Mouse (Mus musculus) heart, embryonic 16.5 days (tissue): ENCODE data around the gene App. TPM values are rescaled to one million over a fixed set of nuclear protein-coding genes. Genes with fewer than 3 reads are reported as not detected.

Experiments used
- ATAC-seq: fragments of 200-750 bp; cut with Nextera tagmentation; replicated peaks from 2 replicates; pipeline ENCODE4 v1.8.0; 2017; ENCODE audit warnings: moderate number of reproducible peaks; ENCODE audit not compliant: insufficient read depth, low FRiP score; ENCODE audit errors: extremely low read depth
- H3K27ac ChIP-seq: fragments of 300-500 bp; sonication (generic); 2 replicates; pipeline ENCODE4 v1.5.1; 2014; ENCODE audit warnings: mild to moderate bottlenecking, low read length, control low read depth, moderate library complexity
- H3K27me3 ChIP-seq: fragments of 300-500 bp; sonication (generic); 2 replicates; pipeline ENCODE4 v1.6.1; 2014; ENCODE audit warnings: low read length, mixed read lengths; ENCODE audit not compliant: control insufficient read depth, insufficient read depth
- H3K36me3 ChIP-seq: fragments of 300-500 bp; sonication (generic); 2 replicates; pipeline ENCODE4 v1.6.1; 2014; ENCODE audit not compliant: control insufficient read depth, insufficient read depth
- H3K4me1 ChIP-seq: fragments of 300-500 bp; sonication (generic); 2 replicates; pipeline ENCODE4 v1.6.1; 2014; ENCODE audit warnings: low read length, mixed read lengths; ENCODE audit not compliant: control insufficient read depth, insufficient read depth
- H3K4me2 ChIP-seq: fragments of 300-500 bp; sonication (generic); 2 replicates; pipeline ENCODE4 v1.6.1; 2014; ENCODE audit warnings: low read depth, mild to moderate bottlenecking, control low read depth, low read length
- H3K4me3 ChIP-seq: fragments of 300-500 bp; sonication (generic); 2 replicates; pipeline ENCODE4 v1.5.1; 2014; ENCODE audit warnings: mild to moderate bottlenecking, control low read depth, low read length
- H3K9ac ChIP-seq: fragments of 300-500 bp; sonication (generic); 2 replicates; pipeline ENCODE4 v1.6.1; 2014; ENCODE audit warnings: low read length, control low read depth
- H3K9me3 ChIP-seq: fragments of 300-500 bp; sonication (generic); replicated peaks from 2 replicates; pipeline ENCODE4 v1.6.1; 2016; ENCODE audit warnings: low read length; ENCODE audit not compliant: control insufficient read depth
- WGBS: fragments of 180-500 bp; shearing (Covaris S2); extraction: QIAGEN DNeasy Blood & Tissue Kit; methylation state at CpG from one replicate; pipeline ENCODE4 v1.1.7; 2014; 5-methylcytosine and 5-hydroxymethylcytosine counted together
- polyA plus RNA-seq: library from polyadenylated mRNA; unstranded; fragments of >200 nt; fragmentation: Nextera tagmentation; extraction: Ambion mirVana; gene quantifications from 2 replicates; pipeline ENCODE4 v1.2.1, GENCODE M21; 2015

App gene
- polyA plus RNA-seq, 1 experiment from 2014 or later, result 187 TPM

GRCm38 (mm10) chr16:85071248-85071647 lies 102.3 kb downstream of the App start:
- no peak overlapping the region for H3K4me3 ChIP-seq
- H3K27ac ChIP-seq, result no peak overlapping the region
- H3K36me3 ChIP-seq, result peaks cover 15% of the 10 kb centered on the region; the same call in 1 of the 2 replicates
- no peak overlapping the region for H3K9ac ChIP-seq
- WGBS, result 93% methylated on average over 1 of the region's 1 CpGs
- ATAC-seq, result no peak
- no peaks in the 10 kb centered on the region for H3K9me3 ChIP-seq
- H3K4me1 ChIP-seq, result peaks cover 13% of the 10 kb centered on the region
- no peaks in the 10 kb centered on the region for H3K27me3 ChIP-seq
- no peak overlapping the region for H3K4me2 ChIP-seq

- Histone ChIP-seq H3K9me3 (no peaks in the 10 kb centered on the region), H3K27ac (no peak overlapping the region), H3K4me3 (no peak overlapping the region), H3K9ac (no peak overlapping the region), H3K36me3 (peaks cover 4% of the 10 kb centered on the region; the same call in 1 of the 2 replicates), H3K4me1 (peaks cover 13% of the 10 kb centered on the region), H3K27me3 (no peaks in the 10 kb centered on the region), H3K4me2 (no peak overlapping the region)
- ATAC-seq, result no peak
- WGBS, result 72% methylated on average over 13 of the region's 13 CpGs
Measured at GRCm38 (mm10) chr16:85067254-85067893, 106.2 kb downstream of the App start.

GRCm38 (mm10) chr16:85066227-85066626 lies 107.3 kb downstream of the App start:
- Histone ChIP-seq H3K4me2 (no peak overlapping the region), H3K4me3 (no peak overlapping the region), H3K27ac (no peak overlapping the region), H3K36me3 (peaks cover 8% of the 10 kb centered on the region), H3K9ac (no peak overlapping the region), H3K9me3 (no peaks in the 10 kb centered on the region), H3K4me1 (peaks cover 13% of the 10 kb centered on the region), H3K27me3 (no peaks in the 10 kb centered on the region)
- WGBS, result 83% methylated on average over 11 of the region's 11 CpGs
- ATAC-seq, result no peak

- no peak for ATAC-seq
- Histone ChIP-seq H3K4me1 (peaks cover 13% of the 10 kb centered on the region), H3K9me3 (no peaks in the 10 kb centered on the region), H3K4me2 (no peak overlapping the region), H3K27ac (no peak overlapping the region), H3K4me3 (no peak overlapping the region), H3K9ac (no peak overlapping the region), H3K36me3 (peaks cover 8% of the 10 kb centered on the region), H3K27me3 (no peaks in the 10 kb centered on the region)
- 78% methylated on average over 6 of the region's 6 CpGs for WGBS
Measured at GRCm38 (mm10) chr16:85064800-85065199, 108.8 kb downstream of the App start.

- 87% methylated on average over 3 of the region's 3 CpGs for WGBS
- peaks cover 8% of the 10 kb centered on the region for H3K36me3 ChIP-seq
Measured at GRCm38 (mm10) chr16:85062732-85063131, 110.8 kb downstream of the App start.

GRCm38 (mm10) chr16:85061725-85062124 lies 111.8 kb downstream of the App start:
- H3K4me3 ChIP-seq, result no peak overlapping the region
- H3K27me3 ChIP-seq, result no peaks in the 10 kb centered on the region
- no peak overlapping the region for H3K9ac ChIP-seq
- H3K27ac ChIP-seq, result no peak overlapping the region
- peaks cover 6% of the 10 kb centered on the region; the same call in 1 of the 2 replicates for H3K4me1 ChIP-seq
- peaks cover 10% of the 10 kb centered on the region for H3K36me3 ChIP-seq
- ATAC-seq, result no peak
- 95% methylated on average over 4 of the region's 4 CpGs for WGBS
- no peaks in the 10 kb centered on the region for H3K9me3 ChIP-seq
- H3K4me2 ChIP-seq, result no peak overlapping the region

More at GRCm38 (mm10) chr16:85062732-85063131, 110.8 kb downstream of the App start:
- no peak overlapping the region for H3K4me3 ChIP-seq
- H3K4me2 ChIP-seq, result no peak overlapping the region
- H3K9ac ChIP-seq, result no peak overlapping the region
- H3K27ac ChIP-seq, result no peak overlapping the region
- no peak for ATAC-seq
- peaks cover 9% of the 10 kb centered on the region; the same call in 1 of the 2 replicates for H3K4me1 ChIP-seq
- H3K27me3 ChIP-seq, result no peaks in the 10 kb centered on the region
- no peaks in the 10 kb centered on the region for H3K9me3 ChIP-seq

GRCm38 (mm10) chr16:85058138-85058537 lies 115.4 kb downstream of the App start:
- no peak overlapping the region for H3K27ac ChIP-seq
- no peak overlapping the region for H3K4me3 ChIP-seq
- peaks cover 6% of the 10 kb centered on the region; the same call in 1 of the 2 replicates for H3K4me1 ChIP-seq
- ATAC-seq, result no peak
- WGBS, result 79% methylated on average over 5 of the region's 5 CpGs
- H3K36me3 ChIP-seq, result peaks cover 26% of the 10 kb centered on the region
- no peaks in the 10 kb centered on the region for H3K9me3 ChIP-seq
- H3K27me3 ChIP-seq, result no peaks in the 10 kb centered on the region
- no peak overlapping the region for H3K9ac ChIP-seq
- H3K4me2 ChIP-seq, result no peak overlapping the region

- no peaks in the 10 kb centered on the region for H3K27me3 ChIP-seq
- no peak for ATAC-seq
- H3K36me3 ChIP-seq, result peaks cover 20% of the 10 kb centered on the region
- peaks cover 6% of the 10 kb centered on the region; the same call in 1 of the 2 replicates for H3K4me1 ChIP-seq
- WGBS, result 87% methylated on average over 10 of the region's 10 CpGs
- no peak overlapping the region for H3K9ac ChIP-seq
- no peak overlapping the region for H3K4me2 ChIP-seq
- no peak overlapping the region for H3K27ac ChIP-seq
- no peak overlapping the region for H3K4me3 ChIP-seq
- no peaks in the 10 kb centered on the region for H3K9me3 ChIP-seq
Measured at GRCm38 (mm10) chr16:85056212-85056611, 117.4 kb downstream of the App start.

- no peak overlapping the region for H3K4me2 ChIP-seq
- H3K27me3 ChIP-seq, result no peaks in the 10 kb centered on the region
- ATAC-seq, result no peak
- no peak overlapping the region for H3K4me3 ChIP-seq
- 0 out of 2 replicates have a peak, but pooled peaks cover 1% of the 10 kb centered on the region for H3K4me1 ChIP-seq
- 82% methylated on average over 7 of the region's 7 CpGs for WGBS
- H3K36me3 ChIP-seq, result peaks cover 20% of the 10 kb centered on the region
- no peak overlapping the region for H3K27ac ChIP-seq
- no peak overlapping the region for H3K9ac ChIP-seq
- H3K9me3 ChIP-seq, result no peaks in the 10 kb centered on the region
Measured at GRCm38 (mm10) chr16:85053996-85054395, 119.6 kb downstream of the App start.
